Mouse (Mus musculus) lung, embryonic 15.5 days (tissue): Measurements from ENCODE around the gene Gabarapl1. TPM values are rescaled to one million over a fixed set of nuclear protein-coding genes. Genes with fewer than 3 reads are reported as not detected.

Source experiments
- ATAC-seq: fragments of 200-750 bp; cut with Nextera tagmentation; 2 replicates; pipeline ENCODE4 v1.8.0; 2017; ENCODE audit warnings: moderate number of reproducible peaks, borderline replicate concordance; ENCODE audit not compliant: low FRiP score, low TSS enrichment; ENCODE audit errors: extremely low read depth
- H3K27ac ChIP-seq: fragments of 300-500 bp; sonication (generic); 2 replicates; pipeline ENCODE4 v1.5.1; 2015; ENCODE audit warnings: moderate library complexity, mild to moderate bottlenecking, inconsistent platforms
- H3K27me3 ChIP-seq: fragments of 300-500 bp; sonication (generic); 2 replicates; pipeline ENCODE4 v1.6.1; 2015; ENCODE audit warnings: inconsistent platforms
- H3K36me3 ChIP-seq: fragments of 300-500 bp; sonication (generic); 2 replicates; pipeline ENCODE4 v1.6.1; 2015; ENCODE audit warnings: inconsistent platforms
- H3K4me1 ChIP-seq: fragments of 300-500 bp; sonication (generic); 2 replicates; pipeline ENCODE4 v1.6.1; 2015; ENCODE audit warnings: inconsistent platforms
- H3K4me2 ChIP-seq: fragments of 300-500 bp; sonication (generic); 2 replicates; pipeline ENCODE4 v1.6.1; 2015; ENCODE audit warnings: inconsistent platforms, mild to moderate bottlenecking, moderate library complexity
- H3K4me3 ChIP-seq: fragments of 300-500 bp; sonication (generic); 2 replicates; pipeline ENCODE4 v1.5.1; 2015; ENCODE audit warnings: mild to moderate bottlenecking, inconsistent platforms
- H3K9ac ChIP-seq: fragments of 300-500 bp; sonication (generic); 2 replicates; pipeline ENCODE4 v1.6.1; 2015; ENCODE audit warnings: inconsistent platforms
- H3K9me3 ChIP-seq: fragments of 300-500 bp; sonication (generic); 2 replicates; pipeline ENCODE4 v1.6.1; 2016; ENCODE audit warnings: inconsistent platforms
- WGBS: fragments of 180-500 bp; shearing (Covaris S2); methylation state at CpG from one replicate; pipeline ENCODE4 v1.1.7; 2015; 5-methylcytosine and 5-hydroxymethylcytosine counted together
- polyA plus RNA-seq: library from polyadenylated mRNA; unstranded; fragments of >200 nt; fragmentation: Nextera tagmentation; extraction: Ambion mirVana; gene quantifications from 2 replicates; pipeline ENCODE4 v1.2.1, GENCODE M21; 2015

Gabarapl1 gene
- polyA plus RNA-seq, 1 experiment from 2014 or later = 47.0 TPM

DNA sequence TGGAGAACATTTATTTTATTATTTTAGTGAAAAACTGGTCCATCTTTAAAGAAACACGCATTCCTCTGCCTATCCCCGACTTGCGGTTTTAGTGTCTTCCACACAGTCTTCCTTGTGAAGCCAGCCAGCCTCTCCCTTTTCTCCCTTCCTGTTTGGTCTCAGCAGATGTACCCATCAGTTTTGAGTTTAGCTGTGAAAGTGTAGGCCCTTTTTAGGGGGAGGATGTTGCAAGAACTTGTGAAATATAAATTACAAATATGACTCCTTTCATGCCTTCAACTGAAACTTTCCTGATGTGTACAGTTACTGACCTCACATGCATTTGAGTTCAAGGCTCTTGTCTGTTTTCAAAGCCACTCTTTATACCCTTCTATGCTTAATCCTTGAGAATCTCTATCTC is 17.9 kb upstream of the Gabarapl1 start:
- no peak overlapping the region for H3K4me2 ChIP-seq
- H3K9me3 ChIP-seq = no peaks in the 10 kb centered on the region
- peaks cover 31% of the 10 kb centered on the region for H3K4me1 ChIP-seq
- no peaks in the 10 kb centered on the region for H3K27me3 ChIP-seq
- H3K27ac ChIP-seq = no peak overlapping the region
- no peak for ATAC-seq
- no peak overlapping the region for H3K4me3 ChIP-seq
- H3K36me3 ChIP-seq = no peaks in the 10 kb centered on the region
- no peak overlapping the region for H3K9ac ChIP-seq
- WGBS = 74% methylated on average over 3 of the region's 3 CpGs

DNA sequence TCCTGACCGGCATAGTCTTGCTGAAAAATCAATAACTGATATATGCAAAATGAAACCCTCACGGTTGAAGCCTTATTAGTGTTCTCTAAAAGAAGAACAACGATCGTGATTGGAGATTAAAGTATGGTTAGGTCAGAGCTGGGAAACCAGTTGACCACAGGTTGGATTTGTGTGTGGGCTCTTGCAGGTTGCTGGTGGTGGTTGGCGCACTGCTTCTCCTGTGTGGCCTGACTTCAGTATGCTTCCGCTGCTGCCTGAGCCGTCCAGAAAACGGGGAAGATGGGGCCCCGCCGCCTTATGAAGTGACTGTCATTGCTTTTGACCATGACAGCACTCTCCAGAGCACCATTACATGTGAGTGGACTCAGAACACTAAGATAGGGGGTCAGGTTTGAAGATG is 16.6 kb upstream of the Gabarapl1 start:
- H3K4me3 ChIP-seq = no peak overlapping the region
- 88% methylated on average over 10 of the region's 10 CpGs for whole genome bisulfite sequencing
- no peaks in the 10 kb centered on the region for H3K36me3 ChIP-seq
- no peak overlapping the region for H3K27ac ChIP-seq
- no peak for ATAC-seq
- no peak overlapping the region for H3K9ac ChIP-seq
- H3K9me3 ChIP-seq = no peaks in the 10 kb centered on the region
- H3K27me3 ChIP-seq = no peaks in the 10 kb centered on the region
- H3K4me2 ChIP-seq = no peak overlapping the region
- peaks cover 27% of the 10 kb centered on the region for H3K4me1 ChIP-seq

DNA sequence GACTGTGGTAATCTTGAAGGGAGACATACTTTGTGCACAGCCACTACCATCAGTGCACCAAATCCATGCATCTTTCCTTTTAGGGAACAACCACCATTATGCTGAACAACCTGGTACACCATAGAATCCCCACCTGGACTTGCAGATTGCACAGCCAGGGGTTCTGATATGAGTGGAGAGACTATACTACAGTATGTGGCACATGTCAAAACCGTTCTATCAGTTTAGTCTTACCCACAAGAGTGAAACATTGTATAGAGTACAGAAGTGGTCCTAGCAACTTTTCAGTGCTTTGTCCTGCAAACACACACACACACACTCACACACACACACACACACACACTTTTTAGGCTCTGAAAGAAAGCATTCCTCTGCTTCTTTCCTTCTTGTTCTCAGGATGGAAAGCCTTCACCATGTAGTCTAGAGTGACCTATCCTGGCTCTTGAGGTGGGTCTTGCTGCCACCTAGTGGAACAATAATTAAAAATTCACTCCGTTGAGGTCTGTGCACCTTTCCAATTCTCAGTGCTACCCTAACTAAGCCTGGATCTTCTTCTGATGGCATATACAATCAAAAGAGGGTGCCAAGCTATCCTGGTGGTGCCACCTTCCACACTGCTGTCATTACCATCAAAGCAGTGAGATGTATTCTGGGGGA is 15.1 kb upstream of the Gabarapl1 start:
- no peak overlapping the region for H3K27ac ChIP-seq
- H3K4me2 ChIP-seq = no peak overlapping the region
- H3K4me1 ChIP-seq = peaks cover 18% of the 10 kb centered on the region
- no peaks in the 10 kb centered on the region for H3K36me3 ChIP-seq
- peak; percentile 76; the same call in 1 of the 2 replicates for ATAC-seq
- H3K27me3 ChIP-seq = no peaks in the 10 kb centered on the region
- WGBS = 46% methylated on average over 2 of the region's 2 CpGs
- H3K9me3 ChIP-seq = no peaks in the 10 kb centered on the region
- no peak overlapping the region for H3K9ac ChIP-seq
- no peak overlapping the region for H3K4me3 ChIP-seq

DNA sequence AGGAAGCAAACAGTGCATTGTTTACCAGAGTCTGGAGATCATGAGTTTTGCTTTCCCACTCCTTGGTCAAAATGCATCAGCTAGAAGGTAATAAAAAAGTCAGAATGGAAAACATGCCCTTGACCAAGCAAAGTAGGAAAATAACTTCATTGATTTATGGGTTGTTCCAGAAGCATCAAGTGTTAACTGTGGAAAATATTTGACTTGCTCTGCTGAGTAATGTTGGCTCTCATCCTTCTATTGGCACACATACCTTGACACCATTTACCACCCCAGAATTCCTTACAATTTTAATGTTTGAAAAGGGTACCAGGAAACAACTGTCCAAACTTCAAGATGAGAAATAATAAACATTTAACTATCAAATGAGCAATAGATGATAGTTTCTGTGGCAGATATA is 6.9 kb upstream of the Gabarapl1 start:
- no peak overlapping the region for H3K4me3 ChIP-seq
- no peaks in the 10 kb centered on the region for H3K27me3 ChIP-seq
- H3K4me1 ChIP-seq = no peaks in the 10 kb centered on the region
- no peak overlapping the region for H3K27ac ChIP-seq
- H3K9ac ChIP-seq = no peak overlapping the region
- H3K9me3 ChIP-seq = no peaks in the 10 kb centered on the region
- H3K4me2 ChIP-seq = no peak overlapping the region
- no peak for ATAC-seq
- H3K36me3 ChIP-seq = no peaks in the 10 kb centered on the region

DNA sequence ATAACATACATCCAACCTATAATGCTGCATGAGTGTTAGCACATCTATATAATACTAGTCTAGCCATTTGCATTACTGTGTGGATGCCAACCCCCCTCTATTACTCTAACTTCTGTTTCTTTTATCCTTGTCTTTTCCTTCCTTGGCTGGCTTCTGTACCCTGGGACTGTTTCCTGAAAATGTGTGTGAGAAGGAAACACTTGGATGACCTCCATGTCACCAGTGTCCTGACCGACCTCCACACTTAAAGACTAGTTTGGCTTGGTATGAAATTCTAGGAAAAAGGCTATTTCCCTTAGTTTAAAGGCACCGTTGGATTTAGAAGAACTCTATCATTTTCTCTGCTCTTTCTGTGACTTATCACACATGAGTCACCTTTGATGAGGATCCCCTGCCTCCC is 5.5 kb upstream of the Gabarapl1 start:
- 54% methylated on average over 2 of the region's 2 CpGs for WGBS
- H3K27me3 ChIP-seq = no peaks in the 10 kb centered on the region
- ATAC-seq = no peak
- peaks cover 3% of the 10 kb centered on the region; the same call in 1 of the 2 replicates for H3K4me1 ChIP-seq
- H3K9me3 ChIP-seq = no peaks in the 10 kb centered on the region
- H3K27ac ChIP-seq = no peak overlapping the region
- H3K4me3 ChIP-seq = no peak overlapping the region
- H3K36me3 ChIP-seq = no peaks in the 10 kb centered on the region
- H3K4me2 ChIP-seq = no peak overlapping the region
- H3K9ac ChIP-seq = no peak overlapping the region

DNA sequence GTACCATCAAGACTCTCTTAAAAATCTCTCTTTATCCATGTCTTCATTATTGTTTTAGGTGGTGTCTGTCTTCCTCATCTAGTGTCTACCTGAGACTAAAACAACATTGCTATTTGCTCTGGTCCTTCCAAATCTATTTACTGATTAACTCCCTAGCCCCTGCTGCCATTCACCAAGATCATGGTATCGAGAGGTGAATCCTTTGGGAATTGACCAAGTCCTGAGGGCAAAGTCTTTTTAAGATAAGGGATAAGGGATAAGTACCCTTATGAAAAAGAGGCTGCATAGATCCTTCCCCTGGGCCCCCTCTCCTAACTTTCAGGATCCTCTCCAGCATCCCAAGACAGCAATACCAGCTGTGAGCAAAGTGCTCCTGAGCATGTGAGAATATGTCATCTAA is 3.4 kb upstream of the Gabarapl1 start:
- Histone ChIP-seq H3K27ac (no peak overlapping the region), H3K4me3 (no peak overlapping the region), H3K4me2 (no peak overlapping the region), H3K27me3 (no peaks in the 10 kb centered on the region), H3K4me1 (peaks cover 13% of the 10 kb centered on the region), H3K36me3 (no peaks in the 10 kb centered on the region), H3K9me3 (no peaks in the 10 kb centered on the region), H3K9ac (no peak overlapping the region)
- 69% methylated on average over 1 of the region's 1 CpGs for WGBS
- ATAC-seq = no peak

DNA sequence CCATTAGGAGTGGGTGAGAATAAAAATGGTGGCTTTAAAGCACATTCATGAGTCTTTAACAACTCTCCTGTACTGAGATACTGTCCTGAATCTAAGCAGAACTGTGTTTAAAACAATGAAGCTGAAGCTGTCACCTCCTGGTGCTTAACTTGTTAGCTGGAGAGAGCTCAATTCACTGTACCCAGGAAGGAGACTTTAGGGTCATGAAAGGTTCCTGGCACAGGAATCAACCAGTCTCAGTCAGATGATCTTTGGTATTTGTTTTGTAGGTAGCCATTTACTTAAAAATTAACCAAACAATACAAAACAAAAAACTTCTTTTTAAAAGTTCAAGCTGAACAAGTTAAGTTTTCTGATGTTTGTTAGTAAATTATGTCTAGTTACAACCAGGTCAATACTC is 2.7 kb upstream of the Gabarapl1 start:
- no peak for ATAC-seq
- no peak overlapping the region for H3K4me2 ChIP-seq
- H3K9me3 ChIP-seq = no peaks in the 10 kb centered on the region
- no peaks in the 10 kb centered on the region for H3K27me3 ChIP-seq
- H3K4me1 ChIP-seq = peaks cover 19% of the 10 kb centered on the region
- H3K9ac ChIP-seq = no peak overlapping the region
- no peaks in the 10 kb centered on the region for H3K36me3 ChIP-seq
- no peak overlapping the region for H3K4me3 ChIP-seq
- H3K27ac ChIP-seq = no peak overlapping the region

DNA sequence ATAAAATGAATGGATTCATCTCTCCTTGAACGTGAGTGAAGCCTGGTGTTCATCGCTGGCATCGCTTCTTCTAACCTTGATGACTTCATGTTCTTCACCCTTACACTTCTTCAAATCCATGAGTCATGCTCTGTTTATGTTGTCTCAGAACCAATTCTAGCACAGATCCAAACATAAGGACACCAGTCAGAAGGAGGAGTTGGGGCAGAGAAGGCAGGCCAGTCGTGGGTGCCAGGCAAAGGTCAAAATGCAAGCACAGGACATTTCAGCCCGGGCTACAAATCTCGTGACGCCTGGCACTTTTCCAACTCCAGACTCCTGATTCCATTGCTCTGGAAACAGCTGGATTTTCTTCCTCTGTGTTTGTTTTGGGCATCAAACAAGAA is 411 bp upstream of the Gabarapl1 start:
- ATAC-seq = peak; percentile 55; the same call in 1 of the 2 replicates
- H3K4me2 ChIP-seq = peak overlapping the region; percentile 92
- H3K4me3 ChIP-seq = peak overlapping the region; percentile 86
- H3K27ac ChIP-seq = peak overlapping the region; percentile 35; the same call in 1 of the 2 replicates
- H3K9ac ChIP-seq = no peak overlapping the region
- no peaks in the 10 kb centered on the region for H3K36me3 ChIP-seq
- H3K27me3 ChIP-seq = no peaks in the 10 kb centered on the region
- H3K4me1 ChIP-seq = peaks cover 20% of the 10 kb centered on the region
- 25% methylated on average over 7 of the region's 7 CpGs for WGBS
- H3K9me3 ChIP-seq = no peaks in the 10 kb centered on the region

DNA sequence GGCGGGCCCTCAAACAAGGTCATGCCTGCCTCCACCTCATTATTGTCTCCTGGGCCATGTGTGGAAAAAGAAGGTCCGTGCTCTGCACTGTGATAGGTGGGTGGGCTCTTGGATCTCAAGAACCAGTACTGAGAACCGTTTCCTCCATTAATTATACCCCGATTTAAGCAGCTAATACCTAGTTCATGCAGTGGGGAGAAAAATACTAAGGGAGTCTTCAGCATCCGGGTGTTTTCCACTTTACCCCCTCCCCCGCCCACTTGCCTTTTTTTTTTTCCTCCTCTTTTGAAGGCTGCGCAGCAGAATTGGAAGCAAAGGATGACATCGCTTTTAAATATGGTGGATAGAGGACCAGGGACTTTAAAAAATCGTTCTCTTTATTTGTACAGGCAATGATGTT is 1.1 kb downstream of the Gabarapl1 start:
- Histone ChIP-seq H3K27ac (no peak overlapping the region), H3K27me3 (no peaks in the 10 kb centered on the region), H3K9ac (peak overlapping the region; percentile 55), H3K4me2 (peak overlapping the region; percentile 92), H3K9me3 (no peaks in the 10 kb centered on the region), H3K4me1 (peaks cover 20% of the 10 kb centered on the region), H3K4me3 (peak overlapping the region; percentile 86), H3K36me3 (peaks cover 10% of the 10 kb centered on the region; the same call in 1 of the 2 replicates)
- 8% methylated on average over 9 of the region's 9 CpGs for WGBS
- peak; percentile 43; the same call in 1 of the 2 replicates for ATAC-seq

DNA sequence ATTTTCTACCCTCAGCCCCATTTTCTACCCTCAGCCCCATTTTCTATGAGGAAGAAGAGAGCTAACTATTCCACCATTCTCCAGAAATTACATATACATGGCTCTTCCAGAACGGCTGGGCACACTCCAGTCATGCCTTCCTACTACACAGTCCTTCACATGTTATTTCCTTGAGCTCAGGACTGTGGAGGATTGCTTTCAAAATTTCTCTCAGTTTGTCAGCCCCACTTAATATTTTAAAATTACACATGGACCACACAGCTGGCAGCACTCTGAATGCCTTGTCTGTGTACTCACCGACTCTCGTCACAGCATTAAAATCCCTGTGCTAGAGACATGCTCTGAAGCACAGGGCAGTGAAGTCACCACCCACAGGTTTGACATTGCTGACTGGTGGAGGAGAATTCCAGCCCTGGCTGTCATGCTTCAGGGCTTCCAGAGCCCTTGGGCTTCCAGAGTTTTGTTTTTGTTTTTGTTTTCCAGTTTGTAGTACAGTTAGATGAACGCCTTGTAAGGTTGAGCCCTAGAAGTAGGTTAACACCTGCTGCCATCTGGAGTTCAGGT is 1.7 kb downstream of the Gabarapl1 start:
- ATAC-seq = no peak
- H3K27ac ChIP-seq = no peak overlapping the region
- H3K4me2 ChIP-seq = peak overlapping the region; percentile 92
- 26% methylated on average over 4 of the region's 4 CpGs for WGBS
- H3K36me3 ChIP-seq = peaks cover 13% of the 10 kb centered on the region; the same call in 1 of the 2 replicates
- H3K4me1 ChIP-seq = peaks cover 20% of the 10 kb centered on the region
- no peaks in the 10 kb centered on the region for H3K27me3 ChIP-seq
- peak overlapping the region; percentile 86 for H3K4me3 ChIP-seq
- no peaks in the 10 kb centered on the region for H3K9me3 ChIP-seq
- no peak overlapping the region for H3K9ac ChIP-seq

DNA sequence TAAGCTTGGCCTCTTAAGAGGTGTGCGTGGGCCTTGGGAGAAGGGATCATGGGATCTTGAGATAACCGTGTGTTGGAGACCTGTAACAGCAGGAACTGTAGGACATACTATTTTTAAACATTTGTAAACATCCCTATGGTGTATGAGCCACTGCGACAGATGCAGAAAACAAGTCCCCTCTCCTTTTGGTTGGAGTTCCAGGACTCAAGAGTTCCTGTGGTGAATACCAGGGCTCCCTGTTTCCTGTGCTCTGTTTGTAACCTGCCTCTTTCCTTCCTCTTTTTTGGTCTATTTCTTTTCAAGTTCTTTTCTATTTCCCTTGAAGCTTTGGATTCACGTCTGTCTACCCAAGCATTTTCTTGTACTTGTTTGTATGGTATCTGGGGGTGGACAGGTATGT is 2.8 kb downstream of the Gabarapl1 start:
- Histone ChIP-seq H3K27ac (no peak overlapping the region), H3K27me3 (no peaks in the 10 kb centered on the region), H3K4me2 (peak overlapping the region; percentile 9; the same call in 1 of the 2 replicates), H3K36me3 (peaks cover 18% of the 10 kb centered on the region), H3K9ac (no peak overlapping the region), H3K9me3 (no peaks in the 10 kb centered on the region), H3K4me1 (peaks cover 20% of the 10 kb centered on the region), H3K4me3 (no peak overlapping the region)
- no peak for ATAC-seq
- 48% methylated on average over 4 of the region's 4 CpGs for WGBS

DNA sequence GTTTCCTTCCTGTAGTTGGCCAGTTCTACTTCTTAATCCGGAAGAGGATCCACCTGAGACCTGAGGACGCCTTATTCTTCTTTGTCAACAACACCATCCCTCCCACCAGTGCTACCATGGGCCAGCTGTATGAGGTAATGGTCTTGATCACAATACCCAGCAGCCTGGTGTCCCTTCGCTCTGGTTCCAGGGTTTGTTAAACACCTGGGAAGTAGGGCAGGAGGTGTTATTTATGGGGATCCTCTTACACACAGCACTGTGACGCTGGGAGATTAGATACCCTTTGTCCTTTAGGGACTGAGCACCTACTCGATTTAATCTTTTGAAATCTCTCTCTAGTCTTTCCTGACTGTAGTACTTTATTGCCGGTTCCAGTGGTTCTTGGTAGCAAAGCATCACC is 5.6 kb downstream of the Gabarapl1 start:
- H3K9me3 ChIP-seq = no peaks in the 10 kb centered on the region
- ATAC-seq = no peak
- no peak overlapping the region for H3K4me3 ChIP-seq
- peaks cover 28% of the 10 kb centered on the region for H3K36me3 ChIP-seq
- no peaks in the 10 kb centered on the region for H3K27me3 ChIP-seq
- no peak overlapping the region for H3K9ac ChIP-seq
- no peak overlapping the region for H3K27ac ChIP-seq
- no peak overlapping the region for H3K4me2 ChIP-seq
- WGBS = 76% methylated on average over 6 of the region's 6 CpGs
- peaks cover 17% of the 10 kb centered on the region for H3K4me1 ChIP-seq
